Mouse (Mus musculus): Measurements from ENCODE around the gene Hist1h2bb.

GRCm38 (mm10) chr13:23764324-23765171 is 18.0 kb downstream of the Hist1h2bb start:
- TF ChIP-seq CTCF (IDR thresholded peaks at IDR 0.05; ENCODE audit: borderline replicate concordance, control insufficient read depth, extremely low read depth, insufficient read depth, low read length, poor library complexity) (no peak), POLR2A (IDR thresholded peaks at IDR 0.05; ENCODE audit: control insufficient read depth, extremely low read depth, insufficient read depth, low read length, poor library complexity) (no peak)
